ENCODE assay signal across 18 mouse cellular contexts in the genomic region with DNA sequence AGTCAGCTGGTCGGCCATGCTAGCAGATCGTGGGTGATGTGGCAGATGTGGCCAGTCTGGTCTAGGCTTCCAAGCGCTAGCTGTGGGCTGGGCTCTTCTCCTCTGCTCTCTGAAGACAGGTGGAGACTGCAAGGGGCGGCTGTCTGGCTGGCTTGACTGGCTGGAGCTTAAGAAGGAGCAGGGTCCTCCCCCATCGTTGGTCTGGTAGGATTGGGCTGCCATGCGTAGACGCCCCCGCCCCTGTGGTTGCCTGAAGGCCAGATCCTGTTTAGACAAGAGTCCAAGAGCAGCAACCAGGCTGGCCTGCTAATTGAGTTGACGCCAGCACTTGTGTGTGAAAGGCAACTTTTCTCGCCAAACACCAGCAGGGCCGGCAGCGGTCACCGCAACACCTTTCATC. TPM values are rescaled to one million over a fixed set of nuclear protein-coding genes. Genes with fewer than 3 reads are reported as not detected.
DNase-seq lines count a peak whose midpoint lies in the region; ATAC-seq and TF ChIP-seq lines count a peak whose summit lies in the region.
"Had no signal": no experiment of that assay in that cellular context is flagged by ENCODE, and none has a peak within 500 bp of the region (broad histone marks: within the 10 kb centered on the region; RNA-seq: fewer than 3 reads in every experiment).

Calml3 (minus strand) TSS at position 131 of the 400 bp plus-strand sequence.

- dilution Hi-C loops in CH12.LX (cut with MboI; ENCODE audit: extremely low pct_ligation_motif_present, extremely low pct_unique_long_range_greater_than_20kb, low sequenced_read_pairs): no loop called here

- H3K36me3 ChIP-seq in CH12.LX (replicated peaks in 1 of 2; ENCODE audit: control insufficient read depth in 1 of 2, insufficient read depth in 1 of 2, low read length in 1 of 2): no peaks in the 10 kb centered on the region
- H3K36me3 ChIP-seq in limb, embryonic 15.5 days: no peaks in the 10 kb centered on the region
- H3K36me3 ChIP-seq: heart, embryonic 15.5 days; liver, embryonic 13.5 days had no signal

- peak; percentile 53; the same call in 1 of the 2 replicates for ATAC-seq in limb, embryonic 15.5 days (ENCODE audit: insufficient number of reproducible peaks, low FRiP score, low TSS enrichment, low read depth)

- in situ Hi-C loops in CH12.LX (cut with MboI; ENCODE audit: low pct_ligation_motif_present, low pct_unique_long_range_greater_than_20kb, low sequenced_read_pairs): no loop called here

- no peak for TF ChIP-seq EP300 in CH12.LX (IDR thresholded peaks at IDR 0.05; ENCODE audit: low read length)

- DNase-seq in adrenal gland, postnatal 10 days: peak; percentile 6
- no peak for DNase-seq in adrenal gland, postnatal 14 days
- DNase-seq in CH12.LX (ENCODE audit: extremely low read depth): no peak
- peak; percentile 45 for DNase-seq in kidney, adult 9 months
- no peak for DNase-seq in ovary, postnatal 14 days (ENCODE audit: low spot score)
- DNase-seq in cerebellum, adult 2 months: no peak
- no peak for DNase-seq in ovary, postnatal 10 days (ENCODE audit: low spot score)
- DNase-seq: adrenal gland, adult 8-10 months; gastrocnemius, postnatal 10 days; liver, embryonic 13.5 days; right cerebral cortex, postnatal 4 days had no signal

- no peak within 1 kb of the TSS for H3K9ac ChIP-seq in CH12.LX (ENCODE audit: insufficient read depth, low read depth)
- H3K9ac ChIP-seq in limb, embryonic 15.5 days: no peak within 1 kb of the TSS
- H3K9ac ChIP-seq: heart, embryonic 15.5 days; hindbrain, embryonic 14.5 days; liver, embryonic 13.5 days had no signal

- no peak for TF ChIP-seq RAD21 in CH12.LX (IDR thresholded peaks at IDR 0.05; ENCODE audit: low read depth, low read length)

- TF ChIP-seq POLR2A in CH12.LX (IDR thresholded peaks at IDR 0.05; ENCODE audit: low read depth, low read length): no peak
- no peak for TF ChIP-seq POLR2A in cerebellum, adult 2 months (IDR thresholded peaks at IDR 0.05; ENCODE audit: borderline replicate concordance, insufficient read depth, low read length)

- no peaks in the 10 kb centered on the region for H3K9me3 ChIP-seq in CH12.LX (replicated peaks; ENCODE audit: low read length)
- no peaks in the 10 kb centered on the region for H3K9me3 ChIP-seq in limb, embryonic 15.5 days
- H3K9me3 ChIP-seq: heart, embryonic 15.5 days; liver, embryonic 13.5 days had no signal

- no peak for TF ChIP-seq CTCF in CH12.LX (conservative IDR thresholded peaks at IDR 0.05 in 1 of 2, IDR thresholded peaks at IDR 0.05 in 1 of 2; ENCODE audit: low read depth in 2 of 2, low read length in 2 of 2)
- no peak for TF ChIP-seq CTCF in cerebellum, adult 2 months (IDR thresholded peaks at IDR 0.05; ENCODE audit: borderline replicate concordance, insufficient read depth, low read depth, low read length)

- H3K79me2 ChIP-seq in CH12.LX (replicated peaks; ENCODE audit: control insufficient read depth, extremely low read depth, insufficient read depth, poor library complexity, severe bottlenecking): no peaks in the 10 kb centered on the region

- 66% methylated on average over 13 of the region's 13 CpGs for WGBS in limb, embryonic 15.5 days
- 66% methylated on average over 13 of the region's 13 CpGs for WGBS in cerebellum, adult 2 months

- H3K4me1 ChIP-seq in CH12.LX (ENCODE audit: control insufficient read depth in 1 of 2, insufficient read depth in 2 of 2): peaks cover 0 to 3% of the 10 kb centered on the region in 2 experiments; a peak in 1 of 4 replicates
- H3K4me1 ChIP-seq in limb, embryonic 15.5 days: peaks cover 32% of the 10 kb centered on the region
- H3K4me1 ChIP-seq in cerebellum, adult 2 months (ENCODE audit: control insufficient read depth, insufficient read depth, low read length): no peaks in the 10 kb centered on the region

- no peak within 1 kb of the TSS for H3K4me3 ChIP-seq in CH12.LX (replicated peaks in 1 of 3; ENCODE audit: low read depth in 2 of 3, low read length in 2 of 3, poor library complexity in 1 of 3)
- H3K4me3 ChIP-seq in limb, embryonic 15.5 days: no peak within 1 kb of the TSS
- no peak within 1 kb of the TSS for H3K4me3 ChIP-seq in cerebellum, adult 2 months (replicated peaks; ENCODE audit: insufficient read depth, low read depth, low read length)
- H3K4me3 ChIP-seq: erythroblast, embryonic 14.5 days; heart, embryonic 15.5 days; liver, embryonic 13.5 days had no signal

- H3K27me3 ChIP-seq in CH12.LX (replicated peaks): no peaks in the 10 kb centered on the region
- no peaks in the 10 kb centered on the region for H3K27me3 ChIP-seq in limb, embryonic 15.5 days
- no peaks in the 10 kb centered on the region for H3K27me3 ChIP-seq in cerebellum, adult 2 months (ENCODE audit: control insufficient read depth, insufficient read depth, low read length)
- H3K27me3 ChIP-seq: heart, embryonic 15.5 days; liver, embryonic 13.5 days had no signal

- peak within 1 kb of the TSS; percentile 5 for H3K4me2 ChIP-seq in CH12.LX (ENCODE audit: insufficient read depth, low read depth, poor library complexity, severe bottlenecking)
- H3K4me2 ChIP-seq in limb, embryonic 15.5 days: no peak within 1 kb of the TSS
- H3K4me2 ChIP-seq: heart, embryonic 15.5 days; hindbrain, embryonic 14.5 days; liver, embryonic 13.5 days had no signal

- H3K27ac ChIP-seq in CH12.LX (ENCODE audit: insufficient read depth, low read depth): no peak within 1 kb of the TSS
- H3K27ac ChIP-seq in limb, embryonic 15.5 days: no peak within 1 kb of the TSS; the same call in 1 of the 2 replicates
- no peak within 1 kb of the TSS for H3K27ac ChIP-seq in cerebellum, adult 2 months (ENCODE audit: insufficient read depth, low read length)
- H3K27ac ChIP-seq: hindbrain, embryonic 14.5 days; liver, embryonic 13.5 days had no signal

TF ChIP-seq in CH12.LX, 34 proteins besides CTCF, POLR2A, EP300 and RAD21:
- TF ChIP-seq ZC3H11A (IDR thresholded peaks at IDR 0.05; ENCODE audit: low read depth, low read length) (no peak), MYC (IDR thresholded peaks at IDR 0.05; ENCODE audit: low read depth, low read length) (no peak), KAT2A (IDR thresholded peaks at IDR 0.05; ENCODE audit: insufficient replicate concordance, low read length) (no peak), NRF1 (IDR thresholded peaks at IDR 0.05; ENCODE audit: low read depth, low read length) (no peak), MXI1 (IDR thresholded peaks at IDR 0.05; ENCODE audit: low read depth, low read length) (no peak), UBTF (IDR thresholded peaks at IDR 0.05; ENCODE audit: low read depth, low read length) (no peak), ZMIZ1 (IDR thresholded peaks at IDR 0.05; ENCODE audit: low read depth, low read length) (no peak), POLR2AphosphoS2 (IDR thresholded peaks at IDR 0.05; ENCODE audit: low read depth, low read length) (no peak), SIN3A (IDR thresholded peaks at IDR 0.05; ENCODE audit: low read length) (no peak), ZNF384 (IDR thresholded peaks at IDR 0.05; ENCODE audit: low read depth, low read length) (no peak), ZKSCAN1 (IDR thresholded peaks at IDR 0.05; ENCODE audit: borderline replicate concordance, low read depth, low read length) (no peak), TBP (conservative IDR thresholded peaks at IDR 0.05; ENCODE audit: low read depth, low read length) (no peak), MEF2A (IDR thresholded peaks at IDR 0.05; ENCODE audit: borderline replicate concordance, low read depth, low read length) (no peak), JUND (conservative IDR thresholded peaks at IDR 0.05; ENCODE audit: low read depth, low read length) (no peak)

RNA-seq across cellular contexts. Expression of gene Calml3, which starts in this region (rescaled TPM):
- not detected for total RNA-seq in adrenal gland, postnatal 10 days (2021)
- not detected in 2 replicates for total RNA-seq in adrenal gland, postnatal 14 days (2021)
- total RNA-seq in CH12.LX (2012; rRNA removed) (not detected in 2 replicates), CH12.LX (2014; rRNA removed) (not detected in 2 replicates)
- not detected in 2 replicates for polyA plus RNA-seq in CH12.LX (2012; ENCODE audit: insufficient read length, low read depth)
- polyA plus RNA-seq in limb, embryonic 15.5 days (2015; fragmentation: Nextera tagmentation; extraction: Ambion mirVana): 22.0 and 22.9 TPM in 2 replicates
- not detected in 2 replicates for polyA plus RNA-seq in cerebellum, adult 2 months (2012; rRNA removed)
- total RNA-seq: gastrocnemius, postnatal 10 days; layer of hippocampus, adult 8-10 months; left cerebral cortex, postnatal 25 days; megakaryocyte-erythroid progenitor cell, adult 5-6 weeks had no signal
- polyA plus RNA-seq: erythroblast, embryonic 14.5 days; heart, embryonic 15.5 days; hindbrain, embryonic 14.5 days; liver, embryonic 13.5 days had no signal

Comparison
In these comparisons a context has a peak if more than half of its experiments do, and no peak if none do; other contexts are left out.
1. RNA of gene Calml3 (polyA plus RNA-seq): 22.0 to 22.9 TPM in limb, embryonic 15.5 days; not detected in CH12.LX and not detected in cerebellum, adult 2 months; every median in the first group is over 10 times any median in the second.
2. Peak in DNase-seq in adrenal gland, postnatal 10 days; RNA of the gene not detected or under 1 TPM.